Mouse (Mus musculus): Measurements from ENCODE around the gene B4galnt4.

The B4galnt4 gene

GRCm38 (mm10) chr7:141119487-141119886 is 58.6 kb downstream of the B4galnt4 start:
- DNase-seq (ENCODE audit: low read depth, low spot score): no peak

- no peak for DNase-seq (ENCODE audit: low read depth, low spot score)
Observed at GRCm38 (mm10) chr7:141120605-141121004, 59.7 kb downstream of the B4galnt4 start.

GRCm38 (mm10) chr7:141121051-141121531 is 60.2 kb downstream of the B4galnt4 start:
- DNase-seq (ENCODE audit: low read depth, low spot score): no peak
